Mouse (Mus musculus) intestine, embryonic 14.5 days (tissue): Measurements from ENCODE around the gene Rest. TPM values are rescaled to one million over a fixed set of nuclear protein-coding genes. Genes with fewer than 3 reads are reported as not detected.

Experiments
- ATAC-seq: fragments of 200-750 bp; cut with Nextera tagmentation; replicated peaks from 2 replicates; pipeline ENCODE4 v1.8.0; 2017; ENCODE audit warnings: low read depth, moderate number of reproducible peaks, moderate TSS enrichment, moderate library complexity; ENCODE audit not compliant: low FRiP score, low TSS enrichment
- DNase-seq: peaks from one replicate; pipeline ENCODE4 v3.0.0-alpha.2; 2018; ENCODE audit warnings: low spot score
- H3K27ac ChIP-seq: fragments of 300-500 bp; sonication (generic); 2 replicates; pipeline ENCODE4 v1.5.1; 2014; ENCODE audit warnings: low read depth, mild to moderate bottlenecking, control low read depth
- H3K27me3 ChIP-seq: fragments of 300-500 bp; sonication (generic); replicated peaks from 2 replicates; pipeline ENCODE4 v1.6.1; 2014; ENCODE audit warnings: low read length, control low read depth; ENCODE audit not compliant: control insufficient read depth, insufficient read depth
- H3K36me3 ChIP-seq: fragments of 300-500 bp; sonication (generic); 2 replicates; pipeline ENCODE4 v1.6.1; 2014; ENCODE audit warnings: low read length, control low read depth; ENCODE audit not compliant: control insufficient read depth, insufficient read depth
- H3K4me1 ChIP-seq: fragments of 300-500 bp; sonication (generic); replicated peaks from 2 replicates; pipeline ENCODE4 v1.6.1; 2014; ENCODE audit warnings: low read length, control low read depth, mixed read lengths; ENCODE audit not compliant: control insufficient read depth, insufficient read depth
- H3K4me2 ChIP-seq: fragments of 300-500 bp; sonication (generic); 2 replicates; pipeline ENCODE4 v1.6.1; 2014; ENCODE audit warnings: low read length
- H3K4me3 ChIP-seq: fragments of 300-500 bp; sonication (generic); 2 replicates; pipeline ENCODE4 v1.5.1; 2014; ENCODE audit warnings: low read depth, low read length, control low read depth, mixed read lengths
- H3K9ac ChIP-seq: fragments of 300-500 bp; sonication (generic); 2 replicates; pipeline ENCODE4 v1.6.1; 2014; ENCODE audit warnings: mild to moderate bottlenecking, low read length
- H3K9me3 ChIP-seq: fragments of 300-500 bp; sonication (generic); 2 replicates; pipeline ENCODE4 v1.6.1; 2016; ENCODE audit warnings: low read length, control low read depth; ENCODE audit not compliant: control insufficient read depth
- WGBS: fragments of 180-500 bp; shearing (Covaris S2); extraction: QIAGEN DNeasy Blood & Tissue Kit; methylation state at CpG from one replicate; pipeline ENCODE4 v1.1.7; 2014; 5-methylcytosine and 5-hydroxymethylcytosine counted together
- polyA plus RNA-seq: library from polyadenylated mRNA; unstranded; fragments of >200 nt; fragmentation: Nextera tagmentation; extraction: Ambion mirVana; gene quantifications from 2 replicates; pipeline ENCODE4 v1.2.1, GENCODE M21; 2014

Gene Rest
- polyA plus RNA-seq, 1 experiment from 2014 or later, result 33.6 TPM

DNA sequence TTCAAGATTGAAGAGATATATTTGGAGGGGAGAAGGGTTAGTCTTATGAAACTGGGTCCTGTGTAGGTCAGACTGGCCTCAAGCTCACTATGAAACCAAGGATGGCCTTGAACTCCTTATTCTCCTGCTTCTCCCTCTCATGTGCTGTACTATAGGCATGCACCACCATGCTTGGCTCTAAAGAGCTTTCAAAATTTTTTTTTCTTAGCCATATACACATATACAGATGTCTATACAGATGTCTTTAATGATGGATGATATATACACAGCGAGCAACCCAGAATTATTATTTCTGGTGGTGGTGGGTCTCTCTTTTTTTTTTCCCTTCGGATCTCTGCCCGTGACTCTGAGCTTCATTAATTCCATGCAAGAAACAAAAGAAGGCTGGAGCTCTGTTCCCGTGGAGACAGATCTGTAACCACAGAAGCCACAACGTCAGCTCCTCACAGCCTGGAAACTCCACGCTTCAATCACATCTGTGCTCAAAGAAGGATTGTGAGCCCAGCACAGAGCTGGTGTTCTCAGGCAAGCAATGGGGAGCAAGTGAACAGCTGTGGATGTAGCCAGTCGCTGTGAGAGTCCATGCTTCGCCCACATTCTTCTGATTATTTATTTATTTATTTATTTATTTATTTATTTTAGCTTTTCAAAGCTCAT is 20.8 kb upstream of the Rest start:
- no peak overlapping the region for H3K27ac ChIP-seq
- no peaks in the 10 kb centered on the region for H3K36me3 ChIP-seq
- no peaks in the 10 kb centered on the region for H3K27me3 ChIP-seq
- WGBS, result 60% methylated on average over 8 of the region's 8 CpGs
- ATAC-seq (no peak), DNase-seq (no peak)
- no peak overlapping the region for H3K4me2 ChIP-seq
- H3K9me3 ChIP-seq, result no peaks in the 10 kb centered on the region
- H3K9ac ChIP-seq, result no peak overlapping the region
- peaks cover 6% of the 10 kb centered on the region; the same call in 1 of the 2 replicates for H3K4me1 ChIP-seq
- H3K4me3 ChIP-seq, result no peak overlapping the region

DNA sequence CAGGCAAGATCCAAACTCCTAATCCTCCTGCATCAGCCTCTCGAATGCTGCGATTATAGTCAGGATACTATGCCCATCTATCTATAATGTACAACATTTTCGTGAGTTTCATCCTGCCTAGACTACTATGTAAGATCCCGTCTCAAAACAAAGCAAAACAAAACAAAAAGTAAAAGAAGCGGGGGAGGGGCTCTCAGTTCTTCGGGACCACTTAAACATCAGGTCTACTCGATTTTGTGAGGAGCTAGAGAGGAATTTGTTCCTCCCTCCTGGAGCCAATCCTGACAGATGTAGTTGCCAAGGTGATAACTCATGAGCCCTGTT is 19.9 kb upstream of the Rest start:
- Histone ChIP-seq H3K9ac (no peak overlapping the region), H3K4me3 (peak overlapping the region; percentile 24; the same call in 1 of the 2 replicates), H3K9me3 (no peaks in the 10 kb centered on the region), H3K4me2 (peak overlapping the region; percentile 38), H3K4me1 (peaks cover 6% of the 10 kb centered on the region; the same call in 1 of the 2 replicates), H3K27me3 (no peaks in the 10 kb centered on the region), H3K36me3 (no peaks in the 10 kb centered on the region), H3K27ac (peak overlapping the region; percentile 12; the same call in 1 of the 2 replicates)
- no peak for DNase-seq
- WGBS, result 34% methylated on average over 7 of the region's 7 CpGs
- ATAC-seq, result no peak

DNA sequence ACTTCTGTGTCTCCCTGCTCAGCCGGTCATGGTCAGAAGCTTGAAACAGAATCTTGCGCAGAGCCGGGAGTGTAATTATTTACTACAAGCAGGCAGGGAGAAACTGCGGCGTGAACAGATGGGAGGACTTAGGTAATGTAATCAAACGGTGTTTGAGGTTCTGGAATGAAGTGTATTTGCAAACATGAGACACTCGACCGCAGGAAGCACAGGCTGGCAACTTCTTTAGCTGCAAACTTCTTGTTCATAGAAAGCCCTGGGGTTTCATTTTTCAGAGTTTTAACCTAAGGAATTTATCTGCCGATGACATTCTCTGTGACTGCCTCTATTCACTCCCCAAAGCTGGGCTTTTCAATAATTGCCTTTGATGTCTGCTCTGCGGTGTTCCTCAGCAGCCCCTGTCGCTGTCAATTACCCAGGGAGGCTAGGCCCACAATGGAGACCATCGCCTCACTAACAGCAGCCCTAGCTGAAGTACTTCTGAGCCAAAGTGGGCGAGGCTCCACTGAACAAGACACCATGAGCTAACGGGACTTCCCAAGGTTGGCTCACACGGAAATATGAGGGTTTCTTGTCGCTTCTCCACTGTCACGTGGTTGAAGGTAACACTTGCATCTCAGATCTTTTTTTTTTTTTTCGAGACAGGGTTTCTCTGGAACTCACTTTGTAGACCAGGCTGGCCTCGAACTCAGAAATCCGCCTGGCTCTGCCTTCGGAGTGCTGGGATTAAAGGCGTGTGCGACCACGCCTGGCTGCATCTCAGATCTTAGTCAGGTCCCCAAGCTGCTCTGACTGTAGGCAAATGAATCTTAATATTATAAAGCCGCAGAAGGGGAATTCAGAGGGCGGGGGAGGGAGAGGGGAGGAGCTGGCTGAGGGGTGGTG is 19.3 kb upstream of the Rest start:
- Histone ChIP-seq H3K9me3 (no peaks in the 10 kb centered on the region), H3K36me3 (no peaks in the 10 kb centered on the region), H3K4me1 (peaks cover 6% of the 10 kb centered on the region; the same call in 1 of the 2 replicates), H3K4me3 (peak overlapping the region; percentile 24; the same call in 1 of the 2 replicates), H3K9ac (no peak overlapping the region), H3K4me2 (peak overlapping the region; percentile 38), H3K27me3 (no peaks in the 10 kb centered on the region), H3K27ac (peak overlapping the region; percentile 12; the same call in 1 of the 2 replicates)
- peak; percentile 66 for DNase-seq
- 27% methylated on average over 26 of the region's 26 CpGs for WGBS
- no peak for ATAC-seq

DNA sequence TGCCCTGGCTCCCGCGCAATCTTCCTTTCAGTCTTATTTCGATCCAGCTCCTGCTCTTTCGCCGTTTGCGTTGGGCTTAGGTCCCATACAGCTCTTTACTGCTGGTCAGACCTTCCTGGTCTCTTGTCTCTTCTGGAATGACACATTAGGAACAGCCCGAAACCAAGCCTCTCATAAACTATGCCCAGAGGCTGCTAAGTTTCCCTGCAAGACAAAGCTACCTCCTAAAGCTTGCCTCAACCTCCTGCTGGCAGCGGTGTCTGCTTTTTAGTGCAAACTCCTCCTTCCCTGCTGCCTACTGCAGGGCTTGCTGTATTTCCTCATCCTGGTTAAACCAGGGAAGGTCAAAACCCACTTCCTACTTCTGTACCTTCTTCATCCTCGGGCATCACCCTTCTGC is 15.2 kb upstream of the Rest start:
- DNase-seq (no peak), ATAC-seq (no peak)
- H3K9me3 ChIP-seq, result no peaks in the 10 kb centered on the region
- no peak overlapping the region for H3K9ac ChIP-seq
- WGBS, result 74% methylated on average over 9 of the region's 9 CpGs
- H3K27me3 ChIP-seq, result no peaks in the 10 kb centered on the region
- H3K27ac ChIP-seq, result no peak overlapping the region
- H3K36me3 ChIP-seq, result no peaks in the 10 kb centered on the region
- no peak overlapping the region for H3K4me2 ChIP-seq
- peaks cover 6% of the 10 kb centered on the region; the same call in 1 of the 2 replicates for H3K4me1 ChIP-seq
- no peak overlapping the region for H3K4me3 ChIP-seq

DNA sequence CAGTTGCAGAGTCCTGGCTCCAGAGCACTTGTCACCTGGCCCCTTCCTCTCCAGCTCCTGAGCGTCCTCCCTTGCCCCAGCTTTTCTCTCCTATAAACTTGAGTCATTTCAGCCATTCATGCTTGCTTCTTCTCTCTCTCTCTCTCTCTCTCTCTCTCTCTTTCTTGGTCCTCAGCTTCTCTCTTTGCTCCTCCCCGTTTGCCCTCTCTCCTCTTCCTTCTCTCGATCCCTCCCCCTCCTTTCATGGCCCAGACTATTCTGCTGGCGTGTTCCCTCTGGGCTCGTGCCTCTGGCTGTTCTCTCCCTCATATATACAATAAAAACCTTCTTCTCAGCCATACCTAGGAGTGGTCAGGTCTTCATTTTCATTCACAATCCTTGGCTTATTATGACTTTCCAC is 13.6 kb upstream of the Rest start:
- H3K9ac ChIP-seq, result no peak overlapping the region
- H3K36me3 ChIP-seq, result no peaks in the 10 kb centered on the region
- ATAC-seq (no peak), DNase-seq (no peak)
- H3K27ac ChIP-seq, result no peak overlapping the region
- no peaks in the 10 kb centered on the region for H3K9me3 ChIP-seq
- H3K4me1 ChIP-seq, result no peaks in the 10 kb centered on the region
- WGBS, result 30% methylated on average over 5 of the region's 5 CpGs
- H3K27me3 ChIP-seq, result no peaks in the 10 kb centered on the region
- H3K4me2 ChIP-seq, result no peak overlapping the region
- H3K4me3 ChIP-seq, result no peak overlapping the region

DNA sequence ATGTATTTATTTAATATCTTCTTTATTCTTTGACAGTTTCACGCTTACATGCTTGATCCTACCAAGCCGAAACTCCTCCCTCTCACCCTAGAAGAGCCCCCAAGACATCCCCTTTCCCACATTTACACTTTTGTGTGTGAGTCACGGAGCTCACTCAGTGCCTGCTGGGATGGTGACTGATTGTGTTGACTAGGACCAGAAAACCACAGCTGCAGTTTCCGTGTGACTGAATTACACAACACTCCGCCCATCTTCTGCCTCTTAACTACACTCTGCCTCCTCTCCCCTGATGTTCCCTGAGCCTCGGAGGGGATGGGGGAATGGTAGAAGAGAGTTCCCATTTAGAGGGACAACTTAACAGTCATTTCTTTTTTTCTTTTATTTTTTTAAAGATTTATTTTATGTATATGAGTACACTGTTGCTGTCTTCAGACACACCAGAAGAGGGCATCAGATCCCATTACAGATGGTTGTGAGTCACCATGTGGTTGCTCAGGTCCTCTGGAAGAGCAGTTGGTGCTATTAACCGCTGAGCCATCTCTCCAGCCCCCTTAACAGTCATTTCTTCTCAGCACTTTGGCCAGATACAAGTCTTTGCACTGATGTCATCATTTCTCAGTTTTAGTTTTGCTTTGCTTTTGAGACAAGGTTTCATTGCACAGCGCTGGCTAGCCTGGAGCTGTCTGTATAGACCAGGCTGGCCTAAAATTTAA is 13.0 kb upstream of the Rest start:
- no peak for DNase-seq
- Histone ChIP-seq H3K36me3 (no peaks in the 10 kb centered on the region), H3K9ac (no peak overlapping the region), H3K9me3 (no peaks in the 10 kb centered on the region), H3K4me1 (no peaks in the 10 kb centered on the region), H3K4me2 (no peak overlapping the region), H3K4me3 (no peak overlapping the region), H3K27me3 (no peaks in the 10 kb centered on the region), H3K27ac (no peak overlapping the region)
- 66% methylated on average over 8 of the region's 8 CpGs for WGBS
- ATAC-seq, result no peak

DNA sequence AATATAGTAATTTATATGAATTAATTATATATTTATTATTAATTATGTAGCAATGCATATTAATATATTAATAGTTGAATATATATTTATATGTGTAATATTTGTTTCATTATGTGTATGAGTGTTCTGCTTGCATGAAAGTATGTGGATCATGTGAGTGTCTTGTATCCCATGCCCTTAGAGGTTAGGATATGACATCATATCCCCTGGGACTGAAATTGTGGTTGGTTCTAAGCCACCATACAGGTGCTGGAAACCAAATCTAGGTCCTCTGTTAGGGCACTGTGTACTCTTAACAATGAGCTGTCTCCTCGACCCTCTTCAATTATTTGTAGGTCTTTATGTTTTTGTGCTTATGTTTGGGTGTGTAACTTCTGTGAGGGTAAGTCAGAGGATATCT is 12.1 kb upstream of the Rest start:
- Histone ChIP-seq H3K27me3 (no peaks in the 10 kb centered on the region), H3K4me3 (no peak overlapping the region), H3K4me2 (no peak overlapping the region), H3K27ac (no peak overlapping the region), H3K9me3 (no peaks in the 10 kb centered on the region), H3K36me3 (no peaks in the 10 kb centered on the region), H3K4me1 (no peaks in the 10 kb centered on the region), H3K9ac (no peak overlapping the region)
- 75% methylated on average over 1 of the region's 1 CpGs for WGBS
- ATAC-seq (no peak), DNase-seq (no peak)

DNA sequence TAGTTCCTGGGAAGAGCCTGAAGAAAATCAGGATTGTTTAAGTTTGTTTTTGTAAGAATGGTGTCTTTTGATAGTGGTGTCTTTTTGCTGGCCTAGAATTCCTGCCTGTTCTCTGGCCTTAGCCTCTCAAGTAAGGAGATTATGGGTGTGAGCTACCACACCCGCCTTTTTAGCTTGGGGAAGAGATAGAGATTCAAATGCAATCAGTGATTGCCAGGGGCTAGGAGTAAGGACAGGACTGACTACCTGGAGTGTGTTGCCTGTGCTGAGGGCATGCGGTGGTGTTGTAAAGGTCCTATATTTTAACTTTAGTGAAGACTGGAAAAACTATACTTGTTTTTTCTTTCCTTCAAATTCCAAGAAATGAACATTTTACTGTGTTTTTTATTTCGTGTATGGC is 10.9 kb upstream of the Rest start:
- Histone ChIP-seq H3K4me2 (no peak overlapping the region), H3K9me3 (no peaks in the 10 kb centered on the region), H3K4me1 (no peaks in the 10 kb centered on the region), H3K27ac (no peak overlapping the region), H3K9ac (no peak overlapping the region), H3K27me3 (no peaks in the 10 kb centered on the region), H3K36me3 (no peaks in the 10 kb centered on the region), H3K4me3 (no peak overlapping the region)
- ATAC-seq (no peak), DNase-seq (no peak)
- WGBS, result 63% methylated on average over 3 of the region's 3 CpGs
